Mouse (Mus musculus) ES-Bruce4 (cell line): Measurements from ENCODE around the gene Grm8. TPM values are rescaled to one million over a fixed set of nuclear protein-coding genes. Genes with fewer than 3 reads are reported as not detected.

Experiments used
- H3K27ac ChIP-seq: 2 replicates; pipeline ENCODE4 v1.5.1; 2012; ENCODE audit warnings: low read length, inconsistent platforms; ENCODE audit not compliant: insufficient read depth
- H3K27me3 ChIP-seq: 2 replicates; pipeline ENCODE4 v1.6.1; 2012; ENCODE audit warnings: mild to moderate bottlenecking, low read length, inconsistent platforms; ENCODE audit not compliant: control insufficient read depth, poor library complexity, insufficient read depth, severe bottlenecking
- H3K36me3 ChIP-seq: 2 replicates; pipeline ENCODE4 v1.6.1; 2012; ENCODE audit warnings: inconsistent platforms, mild to moderate bottlenecking, low read length, moderate library complexity; ENCODE audit not compliant: control insufficient read depth, poor library complexity, insufficient read depth, severe bottlenecking
- H3K4me1 ChIP-seq: one replicate; pipeline ENCODE4 v1.8.1; 2011; ENCODE audit warnings: low read length; ENCODE audit not compliant: control insufficient read depth, insufficient read depth
- H3K4me3 ChIP-seq: 2 replicates; pipeline ENCODE4 v1.5.1; 2011; ENCODE audit warnings: low read depth, mild to moderate bottlenecking, low read length
- H3K9ac ChIP-seq: 2 replicates; pipeline ENCODE4 v1.6.1; 2012; ENCODE audit warnings: low read depth, mild to moderate bottlenecking, inconsistent platforms; ENCODE audit not compliant: poor library complexity, severe bottlenecking
- H3K9me3 ChIP-seq: replicated peaks from 2 replicates; pipeline ENCODE4 v1.6.1; 2012; ENCODE audit warnings: mild to moderate bottlenecking, low read length, inconsistent platforms; ENCODE audit not compliant: control insufficient read depth, poor library complexity, insufficient read depth, severe bottlenecking
- CTCF ChIP-seq: IDR thresholded peaks from one replicate; pipeline ENCODE4 v1.8.1; 2011; ENCODE audit warnings: low read depth, low read length
- EP300 ChIP-seq: IDR thresholded peaks from 2 replicates; pipeline ENCODE4 v1.6.1; 2011; ENCODE audit warnings: low read depth, low read length; ENCODE audit not compliant: insufficient read depth
- POLR2A ChIP-seq: IDR thresholded peaks from one replicate; pipeline ENCODE4 v1.8.1; 2011; ENCODE audit warnings: low read length; ENCODE audit not compliant: insufficient read depth
- polyA plus RNA-seq: library from polyadenylated mRNA; stranded (reverse); fragments of >200 nt; gene quantifications from 2 replicates; pipeline ENCODE4 v1.2.4, GENCODE M21; 2011; ENCODE audit warnings: low read depth; ENCODE audit not compliant: missing spikeins, insufficient read depth, insufficient read length

Grm8 gene
- polyA plus RNA-seq, 1 experiment, result 1.9 TPM

- Histone ChIP-seq H3K9me3 (no peaks in the 10 kb centered on the region), H3K27me3 (no peaks in the 10 kb centered on the region), H3K9ac (no peak overlapping the region), H3K4me3 (no peak overlapping the region), H3K4me1 (no peaks in the 10 kb centered on the region), H3K36me3 (no peaks in the 10 kb centered on the region), H3K27ac (no peak overlapping the region)
- TF ChIP-seq POLR2A (no peak), EP300 (no peak), CTCF (no peak)
Measured at GRCm38 (mm10) chr6:27661747-27662435, 473.1 kb downstream of the Grm8 start.

GRCm38 (mm10) chr6:27657520-27657919 is 477.5 kb downstream of the Grm8 start:
- Histone ChIP-seq H3K4me3 (no peak overlapping the region), H3K27me3 (no peaks in the 10 kb centered on the region), H3K27ac (no peak overlapping the region), H3K4me1 (no peaks in the 10 kb centered on the region), H3K9me3 (no peaks in the 10 kb centered on the region), H3K9ac (no peak overlapping the region), H3K36me3 (no peaks in the 10 kb centered on the region)
- TF ChIP-seq EP300, result no peak
- TF ChIP-seq CTCF, result peak; percentile 15

DNA sequence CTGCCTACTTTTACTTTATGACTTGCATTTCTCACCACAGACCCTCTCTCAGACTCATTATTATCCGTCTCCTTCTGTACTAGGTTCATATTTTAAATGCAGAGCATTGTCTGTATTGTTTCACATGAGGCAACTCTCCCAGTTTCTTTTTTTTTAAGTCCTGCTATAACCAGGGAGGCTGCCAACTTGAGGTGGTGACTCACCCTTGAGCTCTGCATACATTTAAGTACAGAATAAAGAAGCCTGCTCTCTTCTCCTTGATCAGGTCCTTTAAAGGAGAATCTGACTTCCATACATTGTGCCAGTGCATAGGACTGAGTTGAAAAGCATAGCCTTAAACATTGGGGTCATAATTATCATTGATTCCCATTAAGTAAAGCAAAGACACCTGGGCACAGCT is 488.5 kb downstream of the Grm8 start:
- H3K27ac ChIP-seq, result no peak overlapping the region
- H3K4me3 ChIP-seq, result no peak overlapping the region
- no peak overlapping the region for H3K9ac ChIP-seq

GRCm38 (mm10) chr6:27645054-27645453 is 489.9 kb downstream of the Grm8 start:
- Histone ChIP-seq H3K4me3 (no peak overlapping the region), H3K9ac (no peak overlapping the region), H3K4me1 (no peaks in the 10 kb centered on the region), H3K36me3 (no peaks in the 10 kb centered on the region), H3K27me3 (no peaks in the 10 kb centered on the region), H3K9me3 (peaks cover 2% of the 10 kb centered on the region; the same call in 1 of the 2 replicates), H3K27ac (no peak overlapping the region)
- TF ChIP-seq EP300 (no peak), POLR2A (no peak), CTCF (no peak)

More for the DNA sequence above, 488.5 kb downstream of the Grm8 start:
- Histone ChIP-seq H3K4me1 (no peaks in the 10 kb centered on the region), H3K9me3 (peaks cover 2% of the 10 kb centered on the region; the same call in 1 of the 2 replicates), H3K27me3 (no peaks in the 10 kb centered on the region), H3K36me3 (no peaks in the 10 kb centered on the region)
- TF ChIP-seq CTCF (no peak), POLR2A (no peak), EP300 (no peak)

DNA sequence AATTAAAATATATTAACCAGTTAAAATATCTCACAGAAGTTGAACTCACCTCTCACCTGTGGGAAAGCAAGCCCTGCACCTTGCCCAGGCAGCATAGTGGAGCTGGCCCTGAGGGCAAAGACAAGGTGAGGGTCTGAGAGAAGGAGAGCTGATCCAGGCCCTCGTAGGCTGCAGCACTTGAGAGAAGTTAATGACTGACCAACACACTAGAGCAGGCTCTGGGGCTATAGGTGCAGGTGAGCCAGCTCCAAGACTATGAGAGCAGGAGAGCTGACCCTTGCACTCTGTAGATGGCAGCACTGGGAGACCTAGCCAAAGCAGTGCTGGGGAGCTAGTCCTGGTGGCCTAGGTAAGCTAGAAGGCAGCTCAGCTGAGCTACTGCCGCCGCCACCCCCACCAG is 499.1 kb downstream of the Grm8 start:
- Histone ChIP-seq H3K4me1 (no peaks in the 10 kb centered on the region), H3K9ac (no peak overlapping the region), H3K9me3 (no peaks in the 10 kb centered on the region), H3K4me3 (no peak overlapping the region), H3K27ac (no peak overlapping the region), H3K27me3 (no peaks in the 10 kb centered on the region), H3K36me3 (no peaks in the 10 kb centered on the region)
- TF ChIP-seq EP300 (no peak), CTCF (no peak), POLR2A (no peak)

GRCm38 (mm10) chr6:27617472-27617871 is 517.5 kb downstream of the Grm8 start:
- no peak overlapping the region for H3K27ac ChIP-seq
- H3K36me3 ChIP-seq, result no peaks in the 10 kb centered on the region
- TF ChIP-seq EP300 (peak; percentile 80), POLR2A (no peak), CTCF (no peak)
- H3K9me3 ChIP-seq, result no peaks in the 10 kb centered on the region
- no peak overlapping the region for H3K4me3 ChIP-seq
- no peaks in the 10 kb centered on the region for H3K27me3 ChIP-seq
- no peaks in the 10 kb centered on the region for H3K4me1 ChIP-seq
- no peak overlapping the region for H3K9ac ChIP-seq
